Mouse (Mus musculus) yolk sac, embryonic 10.5 days (tissue): ENCODE data around the gene Krt4.
A peak's percentile ranks its signal among the peaks of the same experiment; 100 is the strongest.

Experiments used
- DNase-seq: peaks from one replicate; pipeline ENCODE4 v3.0.0-alpha.2; 2017; ENCODE audit warnings: low spot score

The Krt4 gene

DNA sequence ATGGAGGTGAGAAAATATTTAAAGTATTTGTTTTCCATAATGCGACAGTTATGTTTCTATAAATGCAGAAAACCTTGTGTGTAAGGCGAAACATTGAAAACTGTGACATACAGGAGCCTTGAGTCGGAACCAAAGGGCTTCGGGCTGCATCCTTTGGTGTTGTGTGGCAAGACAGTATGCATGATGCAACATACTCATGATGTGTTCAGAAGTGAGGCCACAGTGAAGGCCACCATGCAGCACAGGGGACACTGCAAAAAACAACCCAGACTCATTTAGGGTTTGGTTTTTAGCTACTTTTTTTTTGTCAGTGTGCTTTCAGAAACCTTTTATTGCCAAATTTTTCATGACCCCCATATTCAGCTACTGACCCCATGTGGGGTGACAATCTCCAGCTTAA, 29.3 kb downstream of the Krt4 start:
- no peak for DNase-seq

GRCm38 (mm10) chr15:101892820-101893219, 31.7 kb downstream of the Krt4 start, which contains the start of gene Krt76:
Gene Krt76, minus strand, starts transcription at chr15:101892920.
- DNase-seq: no peak

- peak; percentile 13 for DNase-seq
These were observed 44.8 kb downstream of the Krt4 start for GRCm38 (mm10) chr15:101879776-101880175.

GRCm38 (mm10) chr15:101878041-101878440, 46.5 kb downstream of the Krt4 start:
- no peak for DNase-seq

- DNase-seq: no peak
These were observed 50.2 kb downstream of the Krt4 start for GRCm38 (mm10) chr15:101874383-101874782.

GRCm38 (mm10) chr15:101873231-101873630, 51.3 kb downstream of the Krt4 start:
- no peak for DNase-seq

DNA sequence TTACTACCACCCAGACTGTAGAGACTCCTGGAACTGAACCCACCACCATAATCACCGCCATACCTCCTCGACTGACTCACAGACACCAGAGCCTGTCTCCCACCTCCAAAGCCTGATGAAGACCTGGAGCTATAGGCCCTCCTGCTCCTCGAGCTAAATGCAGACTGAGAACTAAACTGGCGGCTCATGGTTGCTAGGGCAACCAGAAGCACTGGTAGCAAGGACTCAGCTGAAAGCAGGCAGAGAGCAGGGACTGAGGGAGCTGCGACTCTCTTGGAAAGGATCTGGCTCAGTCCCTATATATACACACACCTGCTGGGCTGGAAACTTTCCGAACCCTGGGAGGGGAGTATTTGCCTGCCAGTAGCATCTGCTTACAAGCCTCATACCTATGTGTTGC, 55.1 kb downstream of the Krt4 start, which contains the start of gene Krt77:
Gene Krt77, minus strand, starts transcription at position 275 of the 400 bp plus-strand sequence.
- DNase-seq: no peak
